Mouse (Mus musculus) heart, embryonic 16.5 days (tissue): Measurements from ENCODE around the gene Mtmr11. TPM values are rescaled to one million over a fixed set of nuclear protein-coding genes. Genes with fewer than 3 reads are reported as not detected.

Experiments used
- ATAC-seq: fragments of 200-750 bp; cut with Nextera tagmentation; replicated peaks from 2 replicates; pipeline ENCODE4 v1.8.0; 2017; ENCODE audit warnings: moderate number of reproducible peaks; ENCODE audit not compliant: insufficient read depth, low FRiP score; ENCODE audit errors: extremely low read depth
- H3K27ac ChIP-seq: fragments of 300-500 bp; sonication (generic); 2 replicates; pipeline ENCODE4 v1.5.1; 2014; ENCODE audit warnings: mild to moderate bottlenecking, low read length, control low read depth, moderate library complexity
- H3K27me3 ChIP-seq: fragments of 300-500 bp; sonication (generic); 2 replicates; pipeline ENCODE4 v1.6.1; 2014; ENCODE audit warnings: low read length, mixed read lengths; ENCODE audit not compliant: control insufficient read depth, insufficient read depth
- H3K36me3 ChIP-seq: fragments of 300-500 bp; sonication (generic); 2 replicates; pipeline ENCODE4 v1.6.1; 2014; ENCODE audit not compliant: control insufficient read depth, insufficient read depth
- H3K4me1 ChIP-seq: fragments of 300-500 bp; sonication (generic); 2 replicates; pipeline ENCODE4 v1.6.1; 2014; ENCODE audit warnings: low read length, mixed read lengths; ENCODE audit not compliant: control insufficient read depth, insufficient read depth
- H3K4me2 ChIP-seq: fragments of 300-500 bp; sonication (generic); 2 replicates; pipeline ENCODE4 v1.6.1; 2014; ENCODE audit warnings: low read depth, mild to moderate bottlenecking, control low read depth, low read length
- H3K4me3 ChIP-seq: fragments of 300-500 bp; sonication (generic); 2 replicates; pipeline ENCODE4 v1.5.1; 2014; ENCODE audit warnings: mild to moderate bottlenecking, control low read depth, low read length
- H3K9ac ChIP-seq: fragments of 300-500 bp; sonication (generic); 2 replicates; pipeline ENCODE4 v1.6.1; 2014; ENCODE audit warnings: low read length, control low read depth
- H3K9me3 ChIP-seq: fragments of 300-500 bp; sonication (generic); replicated peaks from 2 replicates; pipeline ENCODE4 v1.6.1; 2016; ENCODE audit warnings: low read length; ENCODE audit not compliant: control insufficient read depth
- WGBS: fragments of 180-500 bp; shearing (Covaris S2); extraction: QIAGEN DNeasy Blood & Tissue Kit; methylation state at CpG from one replicate; pipeline ENCODE4 v1.1.7; 2014; 5-methylcytosine and 5-hydroxymethylcytosine counted together
- polyA plus RNA-seq: library from polyadenylated mRNA; unstranded; fragments of >200 nt; fragmentation: Nextera tagmentation; extraction: Ambion mirVana; gene quantifications from 2 replicates; pipeline ENCODE4 v1.2.1, GENCODE M21; 2015

The Mtmr11 gene
- polyA plus RNA-seq = 8.7 and 9.4 TPM in 2 replicates

- Histone ChIP-seq H3K36me3 (0 out of 2 replicates have a peak, but pooled peaks cover 3% of the 10 kb centered on the region), H3K4me2 (peak within 1 kb of the TSS; percentile 93), H3K27ac (peak within 1 kb of the TSS; percentile 72), H3K4me1 (peaks cover 20% of the 10 kb centered on the region), H3K9me3 (no peaks in the 10 kb centered on the region), H3K27me3 (no peaks in the 10 kb centered on the region; the same call in 1 of the 2 replicates), H3K4me3 (peak within 1 kb of the TSS; percentile 57), H3K9ac (peak within 1 kb of the TSS; percentile 69)
- WGBS = 8% methylated on average over 16 of the region's 16 CpGs
- ATAC-seq = no peak
Observed at GRCm38 (mm10) chr3:96161869-96162840, at the start of gene Mtmr11. Gene Mtmr11 (plus strand): TSS chr3:96162004.

GRCm38 (mm10) chr3:96113251-96113650 lies 48.6 kb upstream of the Mtmr11 start:
- Histone ChIP-seq H3K27ac (no peak overlapping the region), H3K27me3 (no peaks in the 10 kb centered on the region), H3K9ac (no peak overlapping the region), H3K4me2 (no peak overlapping the region), H3K4me3 (no peak overlapping the region), H3K9me3 (no peaks in the 10 kb centered on the region), H3K4me1 (peaks cover 10% of the 10 kb centered on the region), H3K36me3 (no peaks in the 10 kb centered on the region)
- WGBS = 32% methylated on average over 3 of the region's 3 CpGs
- no peak for ATAC-seq

GRCm38 (mm10) chr3:96118142-96118541 lies 43.7 kb upstream of the Mtmr11 start:
- Histone ChIP-seq H3K4me2 (no peak overlapping the region), H3K36me3 (no peaks in the 10 kb centered on the region), H3K9ac (no peak overlapping the region), H3K4me1 (peaks cover 5% of the 10 kb centered on the region), H3K27ac (no peak overlapping the region), H3K4me3 (no peak overlapping the region), H3K27me3 (no peaks in the 10 kb centered on the region), H3K9me3 (no peaks in the 10 kb centered on the region)
- no peak for ATAC-seq
- WGBS = 67% methylated on average over 2 of the region's 2 CpGs

GRCm38 (mm10) chr3:96118702-96119101 lies 43.1 kb upstream of the Mtmr11 start:
- Histone ChIP-seq H3K4me1 (no peaks in the 10 kb centered on the region), H3K9me3 (no peaks in the 10 kb centered on the region), H3K36me3 (no peaks in the 10 kb centered on the region), H3K4me3 (no peak overlapping the region), H3K4me2 (no peak overlapping the region), H3K27me3 (no peaks in the 10 kb centered on the region), H3K27ac (no peak overlapping the region), H3K9ac (no peak overlapping the region)
- no peak for ATAC-seq
- WGBS = 80% methylated on average over 2 of the region's 2 CpGs

- H3K4me1 ChIP-seq = peaks cover 13% of the 10 kb centered on the region
- no peak overlapping the region for H3K27ac ChIP-seq
- no peaks in the 10 kb centered on the region for H3K36me3 ChIP-seq
- no peak overlapping the region for H3K4me2 ChIP-seq
- no peak for ATAC-seq
- no peaks in the 10 kb centered on the region for H3K27me3 ChIP-seq
- no peak overlapping the region for H3K4me3 ChIP-seq
- 83% methylated on average over 5 of the region's 5 CpGs for WGBS
- no peak overlapping the region for H3K9ac ChIP-seq
- no peaks in the 10 kb centered on the region for H3K9me3 ChIP-seq
Observed at GRCm38 (mm10) chr3:96124235-96124634, 37.6 kb upstream of the Mtmr11 start.

GRCm38 (mm10) chr3:96128128-96128527 lies 33.7 kb upstream of the Mtmr11 start:
- Histone ChIP-seq H3K36me3 (no peaks in the 10 kb centered on the region), H3K4me3 (no peak overlapping the region), H3K27me3 (no peaks in the 10 kb centered on the region), H3K27ac (0 out of 2 replicates have a peak overlapping the region, but pooled peaks have one; percentile 31), H3K4me2 (no peak overlapping the region), H3K4me1 (peaks cover 23% of the 10 kb centered on the region), H3K9me3 (no peaks in the 10 kb centered on the region), H3K9ac (no peak overlapping the region)
- no peak for ATAC-seq

GRCm38 (mm10) chr3:96132478-96132877 lies 29.3 kb upstream of the Mtmr11 start:
- H3K9me3 ChIP-seq = no peaks in the 10 kb centered on the region
- no peaks in the 10 kb centered on the region for H3K27me3 ChIP-seq
- no peak overlapping the region for H3K4me3 ChIP-seq
- no peak overlapping the region for H3K4me2 ChIP-seq
- no peak overlapping the region for H3K27ac ChIP-seq
- peaks cover 4% of the 10 kb centered on the region for H3K36me3 ChIP-seq
- H3K9ac ChIP-seq = no peak overlapping the region
- 68% methylated on average over 3 of the region's 3 CpGs for WGBS
- ATAC-seq = no peak
- H3K4me1 ChIP-seq = peaks cover 30% of the 10 kb centered on the region

GRCm38 (mm10) chr3:96133327-96133905 lies 28.4 kb upstream of the Mtmr11 start:
- Histone ChIP-seq H3K4me3 (no peak overlapping the region), H3K9me3 (no peaks in the 10 kb centered on the region), H3K36me3 (peaks cover 9% of the 10 kb centered on the region), H3K4me1 (peaks cover 24% of the 10 kb centered on the region), H3K9ac (no peak overlapping the region), H3K27ac (peak overlapping the region; percentile 14; the same call in 1 of the 2 replicates), H3K4me2 (no peak overlapping the region), H3K27me3 (no peaks in the 10 kb centered on the region)
- no peak for ATAC-seq
- WGBS = 53% methylated on average over 11 of the region's 11 CpGs

GRCm38 (mm10) chr3:96135011-96135410 lies 26.8 kb upstream of the Mtmr11 start:
- H3K4me1 ChIP-seq = peaks cover 9% of the 10 kb centered on the region
- WGBS = 43% methylated on average over 3 of the region's 3 CpGs

More at GRCm38 (mm10) chr3:96135011-96135410, 26.8 kb upstream of the Mtmr11 start:
- H3K4me2 ChIP-seq = no peak overlapping the region
- H3K9ac ChIP-seq = no peak overlapping the region
- peaks cover 9% of the 10 kb centered on the region for H3K36me3 ChIP-seq
- H3K9me3 ChIP-seq = no peaks in the 10 kb centered on the region
- H3K27ac ChIP-seq = no peak overlapping the region
- no peak for ATAC-seq
- no peak overlapping the region for H3K4me3 ChIP-seq
- H3K27me3 ChIP-seq = no peaks in the 10 kb centered on the region
